Mouse (Mus musculus) retina, embryonic 14.5 days (tissue): Measurements from ENCODE around the gene Ankrd35.
"Not testable (repeated sequence)": the region's sequence is repeated elsewhere in the genome, so short reads cannot be mapped to it uniquely, and the experiment has no call there.

Source experiments
- DNase-seq: peaks from one replicate; pipeline ENCODE4 v3.0.0-alpha.2; 2015; ENCODE audit warnings: low spot score

The Ankrd35 gene

GRCm38 (mm10) chr3:96669727-96670468 is at the start of gene Ankrd35:
Gene Ankrd35 (plus strand): TSS chr3:96670131.
- DNase-seq = peak; percentile 63

- no peak for DNase-seq
Observed at GRCm38 (mm10) chr3:96623201-96623600, 46.7 kb upstream of the Ankrd35 start.

- peak; percentile 100 for DNase-seq
Observed at GRCm38 (mm10) chr3:96629729-96630600, 40.0 kb upstream of the Ankrd35 start, which contains the start of gene Rbm8a. Gene Rbm8a (plus strand): TSS chr3:96629933.

DNA sequence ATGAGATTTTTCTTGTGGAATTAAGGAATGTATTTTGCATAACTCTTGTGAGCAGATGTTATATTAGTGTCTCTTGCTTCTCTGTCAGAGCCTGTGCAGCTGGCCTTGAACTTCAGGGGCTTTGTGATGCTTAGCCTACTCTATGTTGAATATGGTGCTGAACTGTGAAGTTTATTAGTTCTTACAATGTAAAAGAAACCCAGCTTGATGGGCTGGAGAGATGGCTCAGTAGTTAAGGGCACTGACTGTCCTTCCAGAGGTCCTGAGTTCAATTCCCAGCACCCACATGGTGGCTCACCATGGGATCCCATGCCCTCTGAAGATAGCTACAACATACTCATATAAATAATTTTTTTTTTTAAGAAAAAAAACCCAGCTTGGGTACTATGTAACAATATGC is 37.9 kb upstream of the Ankrd35 start:
- no peak for DNase-seq

GRCm38 (mm10) chr3:96634015-96634414 is 35.9 kb upstream of the Ankrd35 start:
- no peak for DNase-seq

GRCm38 (mm10) chr3:96634928-96635879 is 34.7 kb upstream of the Ankrd35 start, which contains the start of the genes Pex11b and Gm42957:
Gene Pex11b (plus strand): TSS chr3:96635376.
Gene Gm42957 (plus strand): TSS chr3:96635474.
- peak; percentile 78 for DNase-seq

- no peak for DNase-seq
Observed at GRCm38 (mm10) chr3:96635906-96636305, 34.0 kb upstream of the Ankrd35 start.

DNA sequence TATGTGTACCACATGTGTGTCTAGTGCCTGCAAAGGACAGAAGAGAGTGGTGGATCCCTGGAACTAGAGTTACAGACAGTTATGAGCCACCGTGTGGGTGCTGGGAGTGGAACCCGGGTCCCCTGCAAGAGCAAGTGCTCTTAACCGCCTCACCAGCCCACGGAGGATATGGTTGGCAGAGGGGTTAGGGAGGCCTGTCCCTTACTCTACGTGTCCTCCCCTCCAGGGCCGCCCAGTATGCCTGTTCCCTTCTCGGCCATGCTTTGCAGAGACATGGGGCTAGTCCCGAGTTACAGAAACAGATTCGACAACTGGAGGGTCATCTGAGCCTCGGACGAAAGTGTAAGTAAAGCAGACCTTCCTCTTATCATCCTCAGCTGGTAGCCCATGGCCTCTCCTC is 33.5 kb upstream of the Ankrd35 start:
- no peak for DNase-seq

DNA sequence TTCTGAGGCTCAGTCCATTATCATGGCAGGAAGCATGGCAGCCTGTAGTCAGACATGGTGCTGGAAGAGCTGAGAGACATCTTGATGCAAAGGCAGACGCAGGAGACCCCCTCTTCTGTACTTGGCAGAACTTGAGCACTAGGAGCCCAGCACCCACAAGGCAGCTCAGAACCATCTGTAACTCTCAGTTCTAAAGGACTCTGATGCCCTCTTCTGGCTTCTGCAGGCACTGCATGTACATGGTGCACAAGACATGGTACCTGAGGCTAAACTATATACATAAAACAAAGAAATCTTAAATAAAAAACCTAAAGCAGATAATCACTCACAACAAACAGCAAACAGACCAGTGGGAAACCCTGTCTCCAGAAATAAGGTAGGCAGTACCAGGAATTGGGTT is 30.7 kb upstream of the Ankrd35 start:
- peak; percentile 61 for DNase-seq

DNA sequence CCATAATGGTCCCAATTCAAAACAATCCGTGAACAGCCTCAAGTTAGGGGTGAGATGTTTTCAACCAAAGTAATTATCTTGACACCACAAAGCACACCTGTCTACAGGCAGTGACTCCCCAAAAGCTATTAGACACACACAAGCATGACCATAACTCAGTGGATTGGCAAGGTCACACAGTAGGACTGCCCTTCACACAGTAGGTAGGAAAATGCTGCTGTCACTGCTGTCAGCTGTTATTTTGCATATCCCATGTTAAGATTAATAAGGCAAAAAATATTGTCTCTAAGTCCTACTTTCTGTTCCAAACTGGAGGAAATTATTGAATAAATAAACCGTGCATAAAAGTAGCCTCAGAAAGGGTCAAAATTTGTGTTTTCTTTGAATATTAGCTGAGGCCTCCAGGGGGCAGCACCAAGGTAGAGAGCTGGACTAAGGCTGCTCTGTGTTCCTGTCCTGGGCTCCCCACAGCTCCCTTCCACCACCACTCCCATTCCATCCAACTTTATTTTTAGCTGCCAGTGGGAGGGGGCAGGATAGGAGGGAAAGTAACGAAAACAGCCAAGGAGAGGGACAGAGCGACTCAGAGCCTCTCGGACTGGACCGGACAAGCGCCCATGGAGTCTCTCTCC is 24.8 kb upstream of the Ankrd35 start, which contains the start of gene Itga10:
Itga10 (plus strand) TSS at position 567 of the 632 bp plus-strand sequence.
- DNase-seq = peak; percentile 60

- no peak for DNase-seq
Observed at GRCm38 (mm10) chr3:96647365-96647764, 22.6 kb upstream of the Ankrd35 start.

DNA sequence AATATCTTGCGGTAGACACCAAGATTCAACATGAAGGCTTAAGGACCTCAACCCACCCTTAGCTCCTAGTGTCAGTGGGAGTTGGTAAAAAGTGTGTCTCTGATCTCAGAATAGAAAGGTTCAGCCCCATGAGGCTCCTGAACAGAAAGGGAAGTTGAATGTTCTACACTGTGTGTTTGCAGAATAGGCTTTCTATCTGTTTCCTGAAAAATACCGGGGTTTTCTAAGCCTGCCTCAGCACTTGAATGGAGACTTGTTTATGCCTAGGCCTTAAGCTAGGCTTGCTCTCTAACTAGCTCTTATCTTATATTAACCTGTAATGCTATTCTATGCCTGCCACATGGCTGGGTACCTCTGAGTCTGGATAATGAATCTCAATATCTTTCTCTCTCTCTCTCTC is 9.0 kb upstream of the Ankrd35 start:
- no peak for DNase-seq

DNA sequence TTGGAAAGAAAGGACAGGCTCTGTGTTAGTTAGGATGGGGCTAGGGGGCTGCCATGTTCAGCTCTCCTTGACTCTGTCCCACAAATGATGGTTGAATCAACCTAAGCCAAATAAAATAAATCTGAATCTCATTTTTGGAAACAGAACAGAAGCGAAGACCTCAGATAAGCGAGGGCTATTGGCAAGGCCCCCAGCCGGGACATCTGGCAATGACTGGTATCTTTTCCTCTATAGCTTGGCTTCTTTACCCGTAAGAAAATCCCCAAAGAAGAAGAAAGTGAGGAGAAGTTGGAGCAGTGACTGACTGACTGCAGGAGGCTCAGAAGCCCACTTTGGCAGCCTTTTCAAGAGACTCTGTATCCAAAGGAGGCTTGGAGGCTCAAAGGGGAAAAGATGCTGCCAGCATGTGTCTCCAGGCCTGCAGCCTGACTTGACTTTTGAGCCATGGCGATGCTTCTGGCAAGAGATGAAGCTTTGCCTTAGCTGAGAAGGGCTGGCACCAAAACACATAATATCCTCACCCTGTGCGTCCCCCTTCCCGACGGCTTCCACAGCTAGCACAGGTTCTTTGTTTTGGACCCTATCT is 7.1 kb upstream of the Ankrd35 start:
- no peak for DNase-seq

DNA sequence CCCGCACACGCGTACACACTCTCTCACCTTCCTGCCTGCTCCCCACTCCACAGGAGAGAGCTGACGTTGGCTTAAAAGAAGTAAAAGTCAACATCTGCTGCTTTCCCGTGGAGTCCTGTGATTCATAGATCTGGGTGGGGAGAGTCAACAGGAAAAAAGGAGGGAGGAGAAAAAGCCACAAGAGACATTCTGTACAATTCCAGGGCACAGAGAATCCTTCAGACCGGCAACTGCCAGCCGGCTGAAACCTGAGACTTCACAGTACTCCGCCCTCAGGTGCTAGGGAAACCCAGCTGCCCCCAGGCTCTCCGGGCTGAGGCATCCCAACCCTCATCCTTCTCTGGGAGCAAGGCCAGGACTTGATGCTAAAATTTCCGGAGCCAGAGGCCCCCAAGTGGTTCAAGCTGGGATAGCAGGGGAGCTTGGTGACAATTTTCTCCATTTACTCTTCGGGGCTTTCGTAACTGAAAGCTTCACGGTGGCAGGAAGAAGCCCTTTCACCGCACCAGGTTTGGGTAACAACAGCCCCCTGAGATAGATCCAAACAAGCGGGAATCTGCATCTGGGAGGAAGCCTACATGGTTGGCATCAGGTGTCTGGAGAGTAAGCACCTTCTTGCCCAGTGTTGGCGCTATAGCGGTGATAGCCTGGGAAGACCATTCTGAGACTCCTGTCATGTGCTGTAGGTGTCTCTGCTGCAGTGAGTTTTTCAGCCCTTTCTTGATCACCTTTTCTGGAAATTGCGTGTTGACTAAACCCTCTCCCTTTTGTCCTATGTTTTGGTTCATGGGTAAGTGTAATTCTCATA is 6.3 kb upstream of the Ankrd35 start:
- peak; percentile 95 for DNase-seq

- DNase-seq = not testable (repeated sequence)
Observed at GRCm38 (mm10) chr3:96665732-96666363, 4.1 kb upstream of the Ankrd35 start.

GRCm38 (mm10) chr3:96666916-96667315 is 3.0 kb upstream of the Ankrd35 start:
- no peak for DNase-seq

- peak; percentile 27 for DNase-seq
Observed at GRCm38 (mm10) chr3:96667316-96667715, 2.6 kb upstream of the Ankrd35 start.

DNA sequence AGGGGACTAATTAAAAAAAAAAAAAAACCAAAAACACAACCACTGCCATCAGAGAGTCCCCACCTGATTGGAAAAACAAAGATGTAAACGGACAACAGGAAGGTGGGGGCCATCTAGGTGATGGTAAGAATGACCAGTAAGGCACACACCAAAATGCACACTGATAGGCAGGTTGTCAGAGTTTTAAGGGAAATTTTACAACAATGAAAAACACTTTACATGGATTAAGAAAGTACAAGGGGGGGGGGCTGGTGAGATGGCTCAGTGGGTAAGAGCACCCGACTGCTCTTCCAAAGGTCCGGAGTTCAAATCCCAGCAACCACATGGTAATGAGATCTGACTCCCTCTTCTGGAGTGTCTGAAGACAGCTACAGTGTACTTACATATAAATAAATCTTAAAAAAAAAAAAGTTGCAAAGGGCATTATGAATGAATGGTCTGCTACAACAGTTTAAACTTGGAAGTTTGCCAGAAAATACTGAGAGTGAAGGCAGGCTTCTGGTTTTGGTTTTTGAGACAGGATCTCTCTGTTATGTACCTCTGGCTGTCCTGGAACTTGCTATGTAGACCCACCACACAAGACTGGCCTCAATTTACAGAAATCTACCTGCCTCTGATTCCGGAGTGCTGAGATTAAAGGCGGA is 1.4 kb upstream of the Ankrd35 start:
- no peak for DNase-seq

DNA sequence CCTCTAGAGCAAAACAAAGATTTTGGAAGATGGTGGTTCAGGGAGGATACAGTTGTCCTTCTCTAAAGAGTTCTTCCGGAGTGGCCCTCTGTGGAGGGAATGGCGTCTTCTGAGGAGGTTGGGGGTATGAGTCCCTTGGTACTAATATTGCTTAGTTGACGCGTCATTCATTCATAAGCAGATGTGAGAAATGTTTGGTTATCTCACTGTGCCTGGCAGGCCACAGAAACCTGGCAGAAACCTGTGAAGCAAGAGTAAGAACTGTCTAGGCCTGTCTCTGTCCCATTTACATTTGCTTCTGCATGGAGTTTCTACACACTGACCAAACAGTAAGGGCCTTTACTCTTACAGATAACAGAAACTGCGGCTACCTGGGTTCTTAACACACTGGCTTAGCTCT is 1.6 kb downstream of the Ankrd35 start:
- DNase-seq = no peak
